ENCODE assay signal across 22 mouse cellular contexts in genomic region chr4:101158282-101158681, GRCm38 (mm10).
DNase-seq lines count a peak whose midpoint lies in the region; ATAC-seq and TF ChIP-seq lines count a peak whose summit lies in the region.
"Had no signal": no experiment of that assay in that cellular context is flagged by ENCODE, and none has a peak within 500 bp of the region (broad histone marks: within the 10 kb centered on the region; RNA-seq: fewer than 3 reads in every experiment).

No protein-coding gene starts in this region.

- DNase-seq in cerebellum, adult 2 months: peak; percentile 29 to 53
- DNase-seq in cerebellum, postnatal 4 days (ENCODE audit: low spot score in 2 of 2): no peak
- DNase-seq in kidney, adult 2 months: no peak
- no peak for DNase-seq in kidney, postnatal 36 days
- peak; percentile 51 to 71 for DNase-seq in right cerebral cortex, postnatal 36 days (ENCODE audit: low spot score in 2 of 2)
- no peak for DNase-seq in right cerebral cortex, postnatal 25 days
- DNase-seq in embryo, embryonic 11 days: no peak
- DNase-seq in lung, postnatal 0 days (ENCODE audit: low spot score): no peak
- DNase-seq: adrenal gland, postnatal 14 days; forebrain, postnatal 0 days; heart, postnatal 10 days; lung, postnatal 10 days; thymus, postnatal 36 days had no signal

- H3K4me2 ChIP-seq in lung, postnatal 0 days (replicated peaks; ENCODE audit: low read depth, low read length): no peak overlapping the region
- H3K4me2 ChIP-seq: embryonic facial prominence, embryonic 13.5 days; hindbrain, embryonic 15.5 days; limb, embryonic 13.5 days; neural tube, embryonic 12.5 days had no signal

- peaks cover 12% of the 10 kb centered on the region for H3K4me1 ChIP-seq in cerebellum, adult 2 months (ENCODE audit: control insufficient read depth, insufficient read depth, low read length)
- H3K4me1 ChIP-seq in kidney, adult 2 months (ENCODE audit: control insufficient read depth, insufficient read depth, low read length): peaks cover 22% of the 10 kb centered on the region
- no peaks in the 10 kb centered on the region for H3K4me1 ChIP-seq in lung, postnatal 0 days (ENCODE audit: insufficient read depth, low read depth, low read length)
- H3K4me1 ChIP-seq: hindbrain, embryonic 15.5 days; neural tube, embryonic 12.5 days had no signal

- no peak for TF ChIP-seq POLR2A in cerebellum, adult 2 months (IDR thresholded peaks at IDR 0.05; ENCODE audit: borderline replicate concordance, insufficient read depth, low read length)
- no peak for TF ChIP-seq POLR2A in kidney, adult 2 months (IDR thresholded peaks at IDR 0.05; ENCODE audit: low read depth, low read length)

- no peak overlapping the region for H3K9ac ChIP-seq in lung, postnatal 0 days (replicated peaks; ENCODE audit: low read depth)
- H3K9ac ChIP-seq: embryonic facial prominence, embryonic 13.5 days; forebrain, postnatal 0 days; hindbrain, embryonic 15.5 days; limb, embryonic 13.5 days; liver, embryonic 14.5 days; neural tube, embryonic 12.5 days had no signal

- TF ChIP-seq CTCF in cerebellum, adult 2 months (IDR thresholded peaks at IDR 0.05; ENCODE audit: borderline replicate concordance, insufficient read depth, low read depth, low read length): no peak
- no peak for TF ChIP-seq CTCF in kidney, adult 2 months (conservative IDR thresholded peaks at IDR 0.05; ENCODE audit: insufficient read depth, insufficient read length, low read depth, low read length)
- no peak for TF ChIP-seq CTCF in lung, postnatal 0 days (IDR thresholded peaks at IDR 0.05)

- no peaks in the 10 kb centered on the region for H3K27me3 ChIP-seq in cerebellum, adult 2 months (ENCODE audit: control insufficient read depth, insufficient read depth, low read length)
- H3K27me3 ChIP-seq in kidney, adult 2 months (replicated peaks; ENCODE audit: control insufficient read depth, insufficient read depth, low read length): no peaks in the 10 kb centered on the region
- no peaks in the 10 kb centered on the region for H3K27me3 ChIP-seq in lung, postnatal 0 days (replicated peaks; ENCODE audit: insufficient read depth, low read length)
- H3K27me3 ChIP-seq: CH12.LX; embryonic facial prominence, embryonic 13.5 days; hindbrain, embryonic 15.5 days; limb, embryonic 13.5 days; neural tube, embryonic 12.5 days had no signal

- H3K36me3 ChIP-seq in kidney, adult 2 months (ENCODE audit: control insufficient read depth, insufficient read depth, low read length): peaks cover 6% of the 10 kb centered on the region
- peaks cover 59% of the 10 kb centered on the region for H3K36me3 ChIP-seq in lung, postnatal 0 days (ENCODE audit: insufficient read depth, low read length)

- H3K4me3 ChIP-seq in cerebellum, adult 2 months (replicated peaks; ENCODE audit: insufficient read depth, low read depth, low read length): no peak overlapping the region
- no peak overlapping the region for H3K4me3 ChIP-seq in kidney, adult 2 months (ENCODE audit: insufficient read depth, low read depth, low read length)
- no peak overlapping the region for H3K4me3 ChIP-seq in lung, postnatal 0 days (ENCODE audit: low read depth, low read length)
- H3K4me3 ChIP-seq: embryonic facial prominence, embryonic 13.5 days; heart, embryonic 10.5 days; hindbrain, embryonic 15.5 days; limb, embryonic 13.5 days; neural tube, embryonic 12.5 days had no signal

- no peak for TF ChIP-seq EP300 in lung, postnatal 0 days (IDR thresholded peaks at IDR 0.05)

- H3K9me3 ChIP-seq in lung, postnatal 0 days (ENCODE audit: low read length): no peaks in the 10 kb centered on the region
- H3K9me3 ChIP-seq: embryonic facial prominence, embryonic 13.5 days; heart, embryonic 10.5 days; hindbrain, embryonic 15.5 days; limb, embryonic 13.5 days; neural tube, embryonic 12.5 days had no signal

- WGBS in cerebellum, adult 2 months: 15% methylated on average over 6 of the region's 6 CpGs
- 78% methylated on average over 6 of the region's 6 CpGs for WGBS in kidney, adult 2 months
- WGBS in lung, postnatal 0 days: 68% methylated on average over 6 of the region's 6 CpGs

- no peak; the same call in 1 of the 2 replicates for ATAC-seq in lung, postnatal 0 days
- ATAC-seq: forebrain, postnatal 0 days; intestine, postnatal 0 days had no signal

- no peak overlapping the region for H3K27ac ChIP-seq in cerebellum, adult 2 months (ENCODE audit: insufficient read depth, low read length)
- H3K27ac ChIP-seq in kidney, adult 2 months (ENCODE audit: insufficient read depth, low read depth, low read length): peak overlapping the region; percentile 79; the same call in 1 of the 2 replicates
- no peak overlapping the region for H3K27ac ChIP-seq in lung, postnatal 0 days (ENCODE audit: low read length)
- H3K27ac ChIP-seq: embryonic facial prominence, embryonic 13.5 days; heart, embryonic 10.5 days; hindbrain, embryonic 15.5 days; kidney, postnatal 0 days; liver, embryonic 14.5 days; neural tube, embryonic 12.5 days had no signal

Comparison
In these comparisons a context has a peak if more than half of its experiments do, and no peak if none do; other contexts are left out.
1. DNase-seq: peak in cerebellum, adult 2 months (2 of 2) and right cerebral cortex, postnatal 36 days (2 of 2); none in cerebellum, postnatal 4 days (0 of 2), kidney, adult 2 months (single experiment), kidney, postnatal 36 days (0 of 2), right cerebral cortex, postnatal 25 days (single experiment), embryo, embryonic 11 days (single experiment) and lung, postnatal 0 days (single experiment).